Mouse (Mus musculus): ENCODE measurements at regions not wholly inside any gene's neighbourhood (a gene's known extent, or its start where the extent isn't known, plus 50 kb on each side); places are given as distances from the start of the nearest gene placed in this dataset.

DNA sequence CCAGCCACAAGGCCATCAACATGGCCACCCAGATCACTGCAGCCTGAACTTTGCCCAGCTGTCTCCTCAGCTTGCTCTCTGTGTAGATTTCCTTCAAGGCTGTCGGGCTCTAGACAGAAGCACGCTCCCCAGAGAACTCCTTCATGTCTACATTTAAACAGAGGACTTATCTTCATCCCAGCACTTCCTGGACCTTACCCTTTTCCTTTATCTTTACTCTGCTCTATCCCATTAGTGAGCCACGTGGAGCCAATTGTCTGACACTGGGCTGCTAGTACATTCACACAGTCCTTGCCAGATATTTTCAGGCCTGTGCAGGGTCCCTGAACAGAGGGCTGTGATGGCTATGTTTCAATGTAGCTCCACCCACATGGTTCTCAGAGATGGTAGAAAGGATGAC, 204.7 kb upstream of the Myt1l start:
- no peak for TF ChIP-seq GATA4 (IDR thresholded peaks at IDR 0.05; ENCODE audit: insufficient replicate concordance, low read length)

DNA sequence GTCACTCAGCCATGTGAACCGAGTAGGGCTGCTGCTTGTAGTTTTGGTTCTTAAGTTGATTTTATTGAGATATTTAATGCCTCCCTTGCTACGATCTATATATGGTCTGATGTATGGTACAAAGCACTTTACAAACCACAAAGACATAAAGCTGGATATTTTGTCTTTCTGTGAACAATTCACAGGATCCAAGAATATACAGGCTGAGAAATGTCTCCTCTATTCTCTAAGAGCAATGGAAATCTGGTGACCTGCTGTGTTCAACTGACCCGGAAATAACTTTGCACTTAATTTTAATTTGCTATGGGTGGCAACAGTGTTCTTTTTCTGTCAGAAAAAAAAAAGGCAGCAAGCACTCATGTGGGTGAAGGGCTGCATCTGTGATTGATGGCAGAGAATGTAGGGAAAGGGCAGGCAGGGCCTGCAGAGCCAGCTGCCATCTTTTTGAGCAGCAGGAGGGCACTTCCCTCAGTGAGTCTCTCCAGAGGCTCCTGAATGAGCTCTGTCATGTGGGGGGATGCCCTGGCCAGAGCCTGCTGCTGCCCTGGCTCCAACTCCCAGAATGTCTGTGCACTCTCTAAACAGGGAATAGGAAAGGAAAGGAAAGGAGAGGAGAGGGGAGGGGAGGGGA, 192.2 kb upstream of the Myt1l start:
- no peak for TF ChIP-seq GATA4 (IDR thresholded peaks at IDR 0.05; ENCODE audit: insufficient replicate concordance, low read length)

DNA sequence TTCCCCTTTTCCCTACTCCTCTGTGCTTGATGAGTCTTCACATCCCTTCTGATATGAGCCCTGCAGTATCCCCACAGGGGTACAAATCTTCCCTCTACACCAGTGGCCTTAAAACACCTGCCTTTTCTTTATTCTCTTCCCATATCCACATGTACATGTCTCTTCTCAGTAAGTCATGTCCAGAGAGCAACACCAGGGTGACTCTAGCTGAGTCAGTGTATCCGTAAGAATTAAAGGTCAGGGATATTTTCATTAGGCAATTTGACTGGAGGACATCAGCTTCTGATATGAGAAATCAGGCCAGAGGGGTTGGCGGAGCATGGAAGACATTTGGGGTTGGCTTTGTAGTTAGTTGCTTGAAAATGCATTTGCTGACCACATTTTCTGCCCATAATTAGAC, 190.8 kb upstream of the Myt1l start:
- no peak for TF ChIP-seq GATA4 (IDR thresholded peaks at IDR 0.05; ENCODE audit: insufficient replicate concordance, low read length)

DNA sequence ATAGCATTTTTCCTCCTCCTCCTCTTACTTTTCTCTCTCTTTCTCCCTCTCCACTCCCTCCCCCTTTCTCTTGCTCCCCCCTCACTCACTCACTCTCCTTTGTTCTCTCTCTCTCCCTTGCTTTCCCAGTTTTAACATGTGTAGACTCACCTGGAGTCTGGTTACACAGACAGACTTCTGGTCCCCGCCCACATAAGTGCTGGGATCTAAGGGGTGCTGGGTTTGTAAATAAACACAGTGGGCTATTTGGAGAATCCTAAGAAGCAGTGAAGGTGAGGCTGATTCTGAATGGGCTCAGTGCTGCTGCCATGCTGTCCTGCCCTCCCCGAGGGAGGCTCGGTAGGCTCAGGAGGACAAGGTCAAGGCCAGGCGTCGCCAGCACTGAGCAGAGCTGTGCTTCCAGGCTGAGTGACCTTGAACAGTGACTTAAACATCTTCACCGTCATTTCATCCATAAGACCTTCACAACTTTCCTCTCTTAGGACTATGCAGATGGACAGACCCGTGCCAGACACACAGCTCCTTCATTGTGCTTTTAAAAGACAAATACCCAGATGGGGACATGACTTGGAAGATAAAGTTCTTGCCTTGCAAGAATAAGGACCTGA, 186.7 kb upstream of the Myt1l start:
- TF ChIP-seq GATA4 (IDR thresholded peaks at IDR 0.05; ENCODE audit: insufficient replicate concordance, low read length), result no peak

DNA sequence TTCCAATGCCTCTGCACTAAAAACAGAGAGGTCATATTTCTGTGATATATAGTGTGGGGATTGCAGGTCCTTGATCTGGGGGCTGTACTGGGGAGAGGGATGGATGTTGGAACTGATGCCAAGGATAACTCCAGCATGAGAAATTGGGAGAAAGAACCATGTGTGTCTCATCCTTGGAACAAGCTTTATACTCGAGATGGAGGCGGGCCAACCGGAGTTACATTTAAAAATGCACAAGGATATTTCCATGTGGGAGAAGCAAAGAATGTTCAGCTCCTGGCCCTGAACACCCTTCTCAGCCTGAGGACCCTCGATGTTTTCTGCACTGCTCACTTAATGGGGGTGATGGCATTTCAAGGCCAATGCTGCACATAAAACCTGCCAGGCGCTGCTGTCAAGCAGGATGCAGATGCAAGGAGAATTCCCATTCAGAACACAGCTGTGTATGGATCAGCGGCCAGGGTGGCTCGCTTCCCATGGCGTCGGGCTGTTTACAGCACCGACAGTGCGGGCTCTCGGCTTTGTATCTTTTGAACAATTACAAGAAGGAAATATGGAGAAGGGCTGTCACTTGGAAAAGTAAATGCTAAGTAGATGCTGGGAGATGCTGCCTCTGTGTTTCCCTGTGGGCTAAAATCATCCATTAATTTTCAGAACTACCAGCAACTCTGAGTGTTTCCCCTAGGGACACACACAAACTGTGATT, 184.9 kb upstream of the Myt1l start:
- no peak for TF ChIP-seq GATA4 (IDR thresholded peaks at IDR 0.05; ENCODE audit: insufficient replicate concordance, low read length)

DNA sequence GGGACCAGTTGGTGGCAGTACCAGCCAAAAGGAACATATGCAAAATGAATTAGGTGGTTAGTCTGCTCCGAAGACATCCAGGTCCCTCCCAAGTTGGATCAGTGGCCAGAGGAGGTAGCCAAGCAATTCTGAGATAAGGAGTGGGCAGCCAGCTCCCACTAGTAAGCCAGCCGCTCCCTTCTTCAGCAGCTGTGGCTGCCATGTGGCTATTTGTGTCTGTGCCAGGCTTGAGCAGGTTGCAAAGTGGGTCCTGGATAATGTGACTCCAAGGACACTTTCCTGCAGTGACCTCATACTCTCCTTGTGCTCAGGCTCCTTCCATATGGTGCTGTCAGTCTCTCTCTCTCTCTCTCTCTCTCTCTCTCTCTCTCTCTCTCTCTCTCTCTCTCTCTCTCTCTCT, 179.5 kb upstream of the Myt1l start:
- no peak for TF ChIP-seq GATA4 (IDR thresholded peaks at IDR 0.05; ENCODE audit: insufficient replicate concordance, low read length)

DNA sequence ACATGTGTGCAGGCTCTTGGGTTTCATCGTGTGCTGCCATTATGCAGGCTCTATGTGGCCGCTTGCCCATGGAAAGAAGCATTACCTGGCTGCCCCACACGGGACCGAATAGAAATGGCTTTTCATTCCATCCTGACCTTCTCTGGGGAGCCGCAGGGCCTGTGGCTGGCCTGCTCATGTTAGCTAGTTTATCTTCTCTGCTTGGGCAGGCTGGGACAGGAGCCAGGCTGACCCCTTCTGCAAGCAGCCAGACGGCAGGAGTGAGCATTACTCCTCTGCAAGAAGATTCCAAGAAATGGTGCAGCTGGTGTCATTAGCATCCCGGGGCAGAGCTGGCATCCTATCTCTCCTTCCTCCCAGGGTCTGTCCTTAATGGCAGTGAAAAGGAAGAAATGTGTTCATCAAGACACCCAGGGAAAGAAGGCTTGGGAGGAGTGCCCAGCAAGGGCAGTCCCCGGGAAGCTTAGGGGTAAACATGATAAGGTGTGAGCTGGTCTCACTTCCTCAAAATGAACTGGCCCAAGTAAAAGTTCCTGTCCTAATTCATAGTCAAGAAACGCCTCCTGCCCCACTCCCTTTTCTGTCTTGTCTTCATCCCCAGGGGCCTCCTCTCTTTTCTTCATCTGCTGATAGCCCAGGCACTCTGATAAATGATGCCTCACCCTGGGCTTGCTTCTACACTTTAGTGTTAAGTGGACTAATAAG, 178.9 kb upstream of the Myt1l start:
- TF ChIP-seq GATA4 (IDR thresholded peaks at IDR 0.05; ENCODE audit: insufficient replicate concordance, low read length), result no peak

DNA sequence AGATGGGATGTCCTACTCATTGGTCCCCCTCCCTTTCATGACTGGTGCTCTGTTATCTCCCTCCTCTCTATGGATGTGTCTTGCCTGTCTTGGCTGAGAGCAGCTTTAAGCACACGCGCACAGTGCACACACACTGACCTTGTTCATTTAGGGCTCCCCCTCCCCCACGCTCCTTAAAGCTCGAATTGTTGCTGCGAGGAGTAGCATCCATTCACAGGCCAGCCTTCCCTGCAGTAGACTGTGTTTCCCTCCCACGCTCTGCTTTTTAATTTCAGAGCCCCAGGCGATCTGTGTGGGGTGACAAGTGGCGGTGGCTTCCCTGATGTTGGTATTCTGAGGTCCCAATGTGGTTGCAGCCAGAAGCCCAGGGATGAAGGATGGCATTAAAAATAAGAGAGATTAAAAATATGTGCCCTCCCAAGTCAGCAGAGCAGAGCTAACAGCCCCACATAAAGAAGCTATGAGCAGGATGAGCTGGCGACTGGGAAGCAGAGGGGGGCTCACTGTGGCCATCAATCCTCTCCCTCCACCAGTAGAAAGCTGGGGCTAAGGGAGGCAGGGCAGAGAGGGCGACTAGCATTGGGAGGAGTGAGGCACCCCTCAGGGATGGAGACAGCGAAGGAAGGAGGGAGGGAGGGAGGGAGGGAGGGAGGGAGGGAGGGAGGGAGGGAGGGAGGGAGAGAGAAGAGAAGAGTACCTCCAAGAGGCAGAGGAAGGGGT, 174.2 kb upstream of the Myt1l start:
- no peak for TF ChIP-seq GATA4 (IDR thresholded peaks at IDR 0.05; ENCODE audit: insufficient replicate concordance, low read length)

DNA sequence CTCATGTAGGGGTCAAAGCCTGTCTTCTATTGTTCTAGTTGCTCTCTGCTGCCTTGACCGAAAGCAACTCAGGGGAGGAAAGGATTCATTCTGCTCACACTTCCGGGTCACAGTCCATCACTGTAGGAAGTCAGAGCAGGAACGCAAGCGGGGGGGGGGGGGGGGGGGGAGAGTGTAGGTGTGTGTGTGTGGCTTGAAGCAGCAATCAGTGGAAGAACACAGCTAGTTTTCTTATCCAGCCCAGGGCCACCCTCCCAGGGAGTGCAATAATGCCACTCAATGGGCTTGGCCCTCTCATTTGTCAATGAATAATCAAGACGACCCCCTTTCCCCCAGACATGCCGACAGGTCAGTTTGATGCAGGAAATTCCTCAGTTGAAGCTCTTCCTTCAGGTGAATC, 173.4 kb upstream of the Myt1l start:
- no peak for TF ChIP-seq GATA4 (IDR thresholded peaks at IDR 0.05; ENCODE audit: insufficient replicate concordance, low read length)

DNA sequence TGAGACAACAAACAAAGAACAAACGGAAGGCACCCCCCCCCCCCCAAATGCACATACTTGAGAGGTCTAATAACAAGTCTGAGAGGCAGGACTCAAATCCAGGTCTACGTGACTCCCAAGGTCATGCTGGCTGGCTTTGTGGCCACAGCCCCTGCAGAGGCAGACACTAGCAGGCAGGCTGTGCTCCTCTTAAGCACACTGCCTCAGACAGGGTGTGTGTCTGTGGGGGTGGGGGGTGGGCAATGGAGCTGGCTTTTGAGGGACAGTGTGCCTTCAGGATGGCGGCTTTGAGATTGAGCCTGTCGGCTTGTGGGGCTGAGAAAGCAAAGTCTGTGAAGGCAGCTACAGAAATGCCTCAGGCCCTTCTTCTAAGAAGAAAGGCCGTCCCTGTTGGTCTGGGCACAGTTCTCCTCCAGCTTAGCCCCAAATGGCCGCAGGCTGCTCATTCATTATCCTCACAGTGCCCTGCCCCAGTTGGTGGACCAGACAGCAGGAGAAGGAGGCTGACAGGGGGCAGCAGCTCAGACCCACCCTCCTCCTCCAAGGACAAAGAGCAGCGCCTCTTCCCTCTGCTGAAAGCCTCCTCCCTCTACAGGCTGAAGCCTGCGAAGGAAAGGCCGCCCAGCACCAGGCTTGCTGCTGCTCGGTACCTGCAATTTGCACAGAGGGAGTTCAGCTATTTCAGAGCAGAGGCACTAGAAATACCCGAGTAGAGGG, 171.3 kb upstream of the Myt1l start:
- TF ChIP-seq GATA4 (IDR thresholded peaks at IDR 0.05; ENCODE audit: insufficient replicate concordance, low read length), result no peak

DNA sequence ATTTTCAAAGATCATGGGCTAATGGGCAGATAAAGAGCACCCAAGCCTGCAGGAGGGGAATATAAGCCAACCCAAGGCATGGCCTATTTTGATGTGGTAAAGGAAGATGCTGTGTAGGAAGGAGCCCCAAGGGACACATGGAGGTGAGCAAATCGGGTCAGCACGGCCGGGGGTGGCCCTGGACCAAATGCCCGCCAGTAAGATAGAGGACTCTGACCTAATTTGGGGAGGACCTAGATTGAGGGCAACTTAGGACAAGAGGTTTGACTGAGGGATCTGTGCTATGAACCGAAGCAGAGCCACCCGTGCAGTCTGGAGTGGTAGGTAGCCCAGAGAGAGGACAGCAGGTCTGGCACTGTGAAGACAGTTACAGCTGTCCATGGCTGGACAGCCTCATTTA, 166.9 kb upstream of the Myt1l start:
- TF ChIP-seq GATA4 (IDR thresholded peaks at IDR 0.05; ENCODE audit: insufficient replicate concordance, low read length), result no peak

DNA sequence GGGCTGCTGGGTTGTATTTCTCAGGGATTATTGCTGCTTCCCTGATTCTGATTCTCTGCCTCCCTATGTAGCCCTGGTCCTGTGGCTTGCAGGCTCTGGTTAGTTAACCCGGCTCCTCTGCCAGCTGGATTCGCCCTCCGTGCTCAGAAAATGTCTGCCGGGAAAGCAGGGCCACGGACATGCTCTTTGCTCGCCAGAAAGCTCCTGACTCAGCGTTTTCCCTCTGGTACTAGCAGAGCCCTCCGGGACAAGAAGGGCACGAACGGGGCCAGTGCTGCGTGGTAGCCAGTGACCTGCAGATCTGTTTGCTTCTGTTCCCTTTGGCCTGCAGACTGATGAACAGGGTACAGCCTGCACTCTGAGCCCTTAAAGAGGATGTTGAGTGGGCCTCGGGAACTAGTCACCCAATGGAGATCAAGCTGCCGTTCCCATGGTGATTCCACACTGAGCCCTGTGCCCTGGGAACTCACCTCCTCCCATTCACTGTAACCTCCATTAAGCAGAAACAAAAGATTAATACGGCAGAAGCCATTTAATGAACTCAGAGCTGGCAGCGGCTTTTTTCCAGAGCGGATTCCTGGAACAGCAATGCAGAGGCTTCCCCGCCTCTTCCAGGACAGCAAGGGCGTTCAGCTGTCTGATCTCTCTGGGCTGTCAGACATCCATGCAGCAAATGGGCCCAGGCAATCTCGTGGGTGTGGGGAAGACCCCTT, 159.9 kb upstream of the Myt1l start:
- no peak for TF ChIP-seq GATA4 (IDR thresholded peaks at IDR 0.05; ENCODE audit: insufficient replicate concordance, low read length)

DNA sequence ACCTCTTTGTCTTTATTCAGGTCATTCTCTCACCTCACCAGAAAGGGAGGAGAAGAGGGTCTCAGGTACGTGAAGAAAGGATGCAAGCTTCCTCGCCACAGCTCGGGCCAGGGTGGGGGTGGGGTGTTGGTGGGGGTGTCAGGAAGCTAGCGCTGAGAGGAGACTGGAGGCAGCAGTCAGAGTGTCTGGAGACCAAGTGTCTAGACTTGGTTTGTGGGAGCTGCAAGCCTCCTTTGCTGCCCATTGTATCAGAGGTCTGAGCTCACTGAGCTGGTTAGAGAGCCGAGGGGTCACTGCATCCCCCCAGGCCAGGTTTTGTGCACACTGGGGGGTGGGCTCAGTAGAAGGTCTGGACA, 159.4 kb upstream of the Myt1l start:
- no peak for TF ChIP-seq GATA4 (IDR thresholded peaks at IDR 0.05; ENCODE audit: insufficient replicate concordance, low read length)

DNA sequence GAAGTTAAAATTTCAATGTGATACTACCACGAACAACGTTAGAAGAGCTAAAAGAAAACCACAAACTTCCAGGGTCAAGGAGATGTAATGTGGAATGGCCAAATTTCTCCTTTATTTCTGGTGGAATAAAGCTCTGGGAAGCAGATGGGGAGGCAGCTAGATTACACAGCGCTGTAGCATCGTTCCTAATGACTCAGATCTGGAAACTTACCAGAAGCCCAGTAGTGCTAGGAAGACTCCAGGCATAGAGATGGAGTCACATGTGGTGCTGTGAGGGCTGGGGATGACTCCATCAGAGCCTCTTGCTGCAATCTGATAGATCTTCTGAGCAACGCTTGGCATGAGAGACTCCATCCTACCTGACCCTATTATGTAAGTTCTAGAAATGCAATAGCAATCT, 136.4 kb upstream of the Myt1l start:
- TF ChIP-seq GATA4 (IDR thresholded peaks at IDR 0.05; ENCODE audit: insufficient replicate concordance, low read length), result no peak
